9 mouse cellular contexts compared by ENCODE assay signal in genomic region chr2:181714903-181715326, GRCm38 (mm10). TPM values are rescaled to one million over a fixed set of nuclear protein-coding genes. Genes with fewer than 3 reads are reported as not detected.
DNase-seq lines count a peak whose midpoint lies in the region; ATAC-seq lines count a peak whose summit lies in the region.
"Had no signal": no experiment of that assay in that cellular context is flagged by ENCODE, and none has a peak within 500 bp of the region (broad histone marks: within the 10 kb centered on the region; RNA-seq: fewer than 3 reads in every experiment).

Gene Oprl1 (plus strand): TSS chr2:181715016.

- H3K27ac ChIP-seq in heart, embryonic 15.5 days = peak within 1 kb of the TSS; percentile 36; the same call in 1 of the 2 replicates
- H3K27ac ChIP-seq in limb, embryonic 11.5 days (replicated peaks; ENCODE audit: low read depth, low read length) = no peak within 1 kb of the TSS

- no peak for DNase-seq in heart, adult 8-10 months (ENCODE audit: low spot score)
- peak; percentile 25 for DNase-seq in heart, postnatal 4 days
- peak; percentile 34 for DNase-seq in limb, embryonic 11.5 days (ENCODE audit: low spot score)
- peak; percentile 78 for DNase-seq in right cerebral cortex, adult 18-20 months
- DNase-seq in urinary bladder, adult 18-20 months (ENCODE audit: low spot score in 2 of 2) = no peak
- DNase-seq in kidney, postnatal 14 days = no peak

- WGBS in heart, embryonic 15.5 days = 1% methylated on average over 7 of the region's 7 CpGs
- 3% methylated on average over 7 of the region's 7 CpGs for WGBS in limb, embryonic 11.5 days

- no peaks in the 10 kb centered on the region for H3K36me3 ChIP-seq in heart, embryonic 15.5 days
- H3K36me3 ChIP-seq in limb, embryonic 11.5 days (ENCODE audit: control insufficient read depth, insufficient read depth, low read length) = no peaks in the 10 kb centered on the region

- peak within 1 kb of the TSS; percentile 38 for H3K4me3 ChIP-seq in heart, embryonic 15.5 days
- H3K4me3 ChIP-seq in limb, embryonic 11.5 days (ENCODE audit: low read depth, low read length) = no peak within 1 kb of the TSS

- H3K27me3 ChIP-seq in heart, embryonic 15.5 days = no peaks in the 10 kb centered on the region
- no peaks in the 10 kb centered on the region; the same call in 1 of the 2 replicates for H3K27me3 ChIP-seq in limb, embryonic 11.5 days (ENCODE audit: control insufficient read depth, insufficient read depth, low read length)

- H3K4me1 ChIP-seq in heart, embryonic 15.5 days (replicated peaks) = peaks cover 13% of the 10 kb centered on the region
- H3K4me1 ChIP-seq in limb, embryonic 11.5 days (ENCODE audit: control insufficient read depth, insufficient read depth, low read length) = 0 out of 2 replicates have a peak, but pooled peaks cover 2% of the 10 kb centered on the region

- H3K4me2 ChIP-seq in heart, embryonic 15.5 days = peak within 1 kb of the TSS; percentile 57
- H3K4me2 ChIP-seq in limb, embryonic 11.5 days (ENCODE audit: low read depth, severe bottlenecking) = peak within 1 kb of the TSS; percentile 24; the same call in 1 of the 2 replicates

- peak; percentile 53; the same call in 1 of the 2 replicates for ATAC-seq in heart, embryonic 15.5 days (replicated peaks; ENCODE audit: insufficient number of reproducible peaks, insufficient read depth, low FRiP score, low read depth)
- peak; percentile 75 for ATAC-seq in common myeloid progenitor, adult 5-6 weeks (replicated peaks; ENCODE audit: low read depth, poor library complexity, severe bottlenecking)
- 0 out of 2 replicates have a peak, but pooled peaks have one; percentile 39 for ATAC-seq in limb, embryonic 11.5 days (ENCODE audit: insufficient number of reproducible peaks, low FRiP score, low TSS enrichment, low read depth)

- H3K9me3 ChIP-seq in heart, embryonic 15.5 days (replicated peaks) = no peaks in the 10 kb centered on the region
- no peaks in the 10 kb centered on the region for H3K9me3 ChIP-seq in limb, embryonic 11.5 days (ENCODE audit: control insufficient read depth, low read length)

- H3K9ac ChIP-seq in heart, embryonic 15.5 days = peak within 1 kb of the TSS; percentile 28; the same call in 1 of the 2 replicates
- H3K9ac ChIP-seq in limb, embryonic 11.5 days (ENCODE audit: low read length) = no peak within 1 kb of the TSS

RNA-seq across cellular contexts. Expression of gene Oprl1, which starts in this region (rescaled TPM):
- polyA plus RNA-seq in heart, embryonic 15.5 days (2015; fragmentation: Nextera tagmentation; extraction: Ambion mirVana) = 1.8 and 3.0 TPM in 2 replicates
- total RNA-seq in heart, adult 8-10 months (2022) = under 1 TPM in 1 of 4 experiments, not detected in 3; 0.16 TPM
- total RNA-seq in common myeloid progenitor, adult 5-6 weeks (2017) = not detected in 2 replicates
- total RNA-seq in heart, postnatal 4 days (2021) = under 1 TPM; 0.24 to 0.54 TPM
- 0.69 and 1.0 TPM in 2 replicates for polyA plus RNA-seq in limb, embryonic 11.5 days (2014; fragmentation: Nextera tagmentation; extraction: Ambion mirVana)
- total RNA-seq: liver, adult 2 months had no signal

Comparison
In these comparisons a context has a peak if more than half of its experiments do, and no peak if none do; other contexts are left out.
1. Peak in ATAC-seq in common myeloid progenitor, adult 5-6 weeks; RNA of the gene not detected or under 1 TPM.
2. Peak in DNase-seq in heart, postnatal 4 days; RNA of the gene not detected or under 1 TPM.
3. DNase-seq: peak in limb, embryonic 11.5 days (single experiment) and right cerebral cortex, adult 18-20 months (single experiment); none in heart, adult 8-10 months (single experiment), urinary bladder, adult 18-20 months (0 of 2) and kidney, postnatal 14 days (single experiment).
4. Peak in every context shown above with its lines, with median percentiles within 50 percentile points of each other: ATAC-seq.